In genomic region chr2:73596786-73597185, GRCm38 (mm10) we compare ENCODE assay signal across 9 mouse cellular contexts. TPM values are rescaled to one million over a fixed set of nuclear protein-coding genes. Genes with fewer than 3 reads are reported as not detected.
DNase-seq lines count a peak whose midpoint lies in the region; ATAC-seq and TF ChIP-seq lines count a peak whose summit lies in the region.
"Had no signal": no experiment of that assay in that cellular context is flagged by ENCODE, and none has a peak within 500 bp of the region (broad histone marks: within the 10 kb centered on the region; RNA-seq: fewer than 3 reads in every experiment).

No protein-coding gene starts in this region.

- H3K4me3 ChIP-seq in lung, adult 2 months (replicated peaks; ENCODE audit: extremely low read depth, low read depth, low read length): no peak overlapping the region
- H3K4me3 ChIP-seq in neural tube, embryonic 15.5 days (replicated peaks): no peak overlapping the region
- H3K4me3 ChIP-seq: megakaryocyte, embryonic 14.5 days had no signal

- no peak for TF ChIP-seq CTCF in lung, adult 2 months (IDR thresholded peaks at IDR 0.05; ENCODE audit: insufficient read depth, low read length)

- H3K9me3 ChIP-seq in neural tube, embryonic 15.5 days (replicated peaks): no peaks in the 10 kb centered on the region

- H3K36me3 ChIP-seq in neural tube, embryonic 15.5 days: no peaks in the 10 kb centered on the region

- ATAC-seq in neural tube, embryonic 15.5 days (ENCODE audit: low FRiP score): no peak

- H3K9ac ChIP-seq in neural tube, embryonic 15.5 days (replicated peaks): no peak overlapping the region

- DNase-seq in lung, adult 2 months: peak; percentile 13
- no peak for DNase-seq in lung, postnatal 14 days
- peak; percentile 92 to 95 for DNase-seq in frontal cortex, adult 2 months (ENCODE audit: extremely low spot score in 1 of 2, low spot score in 1 of 2)
- DNase-seq in left cerebral cortex, adult 18-20 months (ENCODE audit: low spot score in 2 of 2): peak; percentile 78 to 90
- DNase-seq in thymus, adult 18-20 months: no peak
- no peak for DNase-seq in thymus, postnatal 14 days
- DNase-seq in retina, postnatal 1 day: no peak

- no peak for TF ChIP-seq POLR2A in lung, adult 2 months (IDR thresholded peaks at IDR 0.05; ENCODE audit: borderline replicate concordance, extremely low read depth, low read depth, low read length)

- peaks cover 10% of the 10 kb centered on the region for H3K4me1 ChIP-seq in lung, adult 2 months (ENCODE audit: control insufficient read depth, insufficient read depth, low read length)
- H3K4me1 ChIP-seq in neural tube, embryonic 15.5 days: no peaks in the 10 kb centered on the region

- 10% methylated on average over 9 of the region's 9 CpGs for WGBS in lung, adult 2 months
- WGBS in neural tube, embryonic 15.5 days: 37% methylated on average over 9 of the region's 9 CpGs

- H3K27ac ChIP-seq in neural tube, embryonic 15.5 days (replicated peaks): no peak overlapping the region

- H3K27me3 ChIP-seq in neural tube, embryonic 15.5 days (replicated peaks): no peaks in the 10 kb centered on the region

- peak overlapping the region; percentile 28 for H3K4me2 ChIP-seq in neural tube, embryonic 15.5 days

RNA-seq across cellular contexts. Expression of gene Chrna1, which starts 16.6 kb away (rescaled TPM):
- polyA plus RNA-seq in lung, adult 2 months (2012; rRNA removed): 0.66 TPM in 1 of 2 replicates, not detected in the other
- 0.06 and 0.10 TPM in 2 replicates for polyA plus RNA-seq in frontal cortex, adult 2 months (2012; rRNA removed)
- under 1 TPM; 0.07 to 0.16 TPM for total RNA-seq in left cerebral cortex, adult 18-20 months (2021)
- 0.73 and 0.78 TPM in 2 replicates for polyA plus RNA-seq in neural tube, embryonic 15.5 days (2015; fragmentation: Nextera tagmentation; extraction: Ambion mirVana)

Comparison
In these comparisons a context has a peak if more than half of its experiments do, and no peak if none do; other contexts are left out.
1. DNase-seq: peak in lung, adult 2 months (single experiment), frontal cortex, adult 2 months (2 of 2) and left cerebral cortex, adult 18-20 months (2 of 2); none in lung, postnatal 14 days (single experiment), thymus, adult 18-20 months (0 of 2), thymus, postnatal 14 days (single experiment) and retina, postnatal 1 day (single experiment).